Mouse (Mus musculus) spleen, postnatal 10 days (tissue): Measurements from ENCODE around the gene Pax5.

ENCODE experiments used
- DNase-seq, 2 experiments: peaks; one replicate each; pipeline ENCODE4 v3.0.0; 2021 to 2022; ENCODE audit warnings: low spot score in 2 of 2

Pax5 gene

DNA sequence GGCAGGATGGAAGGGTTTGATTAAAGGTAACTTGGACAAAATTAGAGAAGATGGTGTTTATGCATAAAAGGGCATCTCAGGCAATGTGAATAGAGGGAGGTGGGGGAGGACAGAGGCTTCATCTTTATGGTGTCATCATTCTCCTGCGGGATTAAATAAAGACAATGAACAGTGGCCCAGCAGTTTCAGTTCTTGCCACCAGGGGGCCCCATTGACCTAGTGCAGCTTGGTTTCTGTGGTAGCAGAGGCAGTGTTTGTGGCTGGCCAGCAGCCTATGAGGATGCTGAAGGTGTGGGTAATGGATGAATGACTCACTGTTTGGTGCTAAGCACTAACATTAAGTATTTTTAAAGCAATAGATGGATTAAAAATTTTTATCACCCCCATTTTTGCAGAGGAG lies 230.5 kb downstream of the Pax5 start:
- peak in 1 of 2 experiments; percentile 30 for DNase-seq
